Mouse (Mus musculus): ENCODE measurements around the gene Letmd1. TPM values are rescaled to one million over a fixed set of nuclear protein-coding genes. Genes with fewer than 3 reads are reported as not detected.

Gene Letmd1
- total and polyA plus RNA-seq, 2 experiments from 2014 or later, result 52.5 to 87.8 TPM

GRCm38 (mm10) chr15:100436112-100436511 lies 32.7 kb upstream of the Letmd1 start:
- Histone ChIP-seq H3K9ac (no peak overlapping the region), H3K9me3 (ENCODE audit: low read length) (no peaks in the 10 kb centered on the region), H3K27ac (ENCODE audit: low read depth, low read length) (no peak overlapping the region), H3K27me3 (ENCODE audit: insufficient read depth, low read length) (no peaks in the 10 kb centered on the region), H3K4me3 (ENCODE audit: low read depth, low read length) (no peak overlapping the region), H3K4me1 (ENCODE audit: insufficient read depth) (no peaks in the 10 kb centered on the region), H3K4me2 (ENCODE audit: low read depth) (no peak overlapping the region), H3K36me3 (ENCODE audit: insufficient read depth) (no peaks in the 10 kb centered on the region)
- ATAC-seq (no peak), DNase-seq (no peak)
- 82% methylated on average over 4 of the region's 4 CpGs for WGBS
- no peak for TF ChIP-seq CTCF (IDR thresholded peaks at IDR 0.05; ENCODE audit: low read depth)

- no peak for ATAC-seq
- WGBS, result 65% methylated on average over 10 of the region's 10 CpGs
Measured at GRCm38 (mm10) chr15:100436518-100436917, 32.3 kb upstream of the Letmd1 start.

GRCm38 (mm10) chr15:100443126-100443922 lies 25.5 kb upstream of the Letmd1 start:
- peak; percentile 94 for DNase-seq

More at GRCm38 (mm10) chr15:100436518-100436917, 32.3 kb upstream of the Letmd1 start:
- Histone ChIP-seq H3K4me1 (ENCODE audit: insufficient read depth) (no peaks in the 10 kb centered on the region), H3K9me3 (ENCODE audit: low read length) (no peaks in the 10 kb centered on the region), H3K27me3 (ENCODE audit: insufficient read depth, low read length) (no peaks in the 10 kb centered on the region), H3K4me2 (ENCODE audit: low read depth) (no peak overlapping the region), H3K36me3 (ENCODE audit: insufficient read depth) (no peaks in the 10 kb centered on the region), H3K27ac (ENCODE audit: low read depth, low read length) (no peak overlapping the region), H3K9ac (no peak overlapping the region), H3K4me3 (ENCODE audit: low read depth, low read length) (no peak overlapping the region)
- TF ChIP-seq CTCF (IDR thresholded peaks at IDR 0.05; ENCODE audit: low read depth), result no peak
- no peak for DNase-seq

GRCm38 (mm10) chr15:100446887-100447286 lies 21.9 kb upstream of the Letmd1 start:
- Histone ChIP-seq H3K4me3 (ENCODE audit: low read depth, low read length) (no peak overlapping the region), H3K27ac (ENCODE audit: low read depth, low read length) (no peak overlapping the region), H3K9ac (no peak overlapping the region), H3K27me3 (ENCODE audit: insufficient read depth, low read length) (no peaks in the 10 kb centered on the region), H3K9me3 (ENCODE audit: low read length) (no peaks in the 10 kb centered on the region), H3K36me3 (ENCODE audit: insufficient read depth) (no peaks in the 10 kb centered on the region), H3K4me2 (ENCODE audit: low read depth) (no peak overlapping the region), H3K4me1 (ENCODE audit: insufficient read depth) (no peaks in the 10 kb centered on the region)
- WGBS, result 83% methylated on average over 2 of the region's 2 CpGs
- TF ChIP-seq CTCF (IDR thresholded peaks at IDR 0.05; ENCODE audit: low read depth), result no peak
- ATAC-seq (no peak), DNase-seq (no peak)

More at GRCm38 (mm10) chr15:100443126-100443922, 25.5 kb upstream of the Letmd1 start:
- peak overlapping the region; percentile 39 for H3K4me3 ChIP-seq (ENCODE audit: low read depth, low read length)
- no peaks in the 10 kb centered on the region for H3K27me3 ChIP-seq (ENCODE audit: insufficient read depth, low read length)
- H3K4me2 ChIP-seq (ENCODE audit: low read depth), result peak overlapping the region; percentile 51
- H3K36me3 ChIP-seq (ENCODE audit: insufficient read depth), result no peaks in the 10 kb centered on the region
- peak overlapping the region; percentile 74 for H3K27ac ChIP-seq (ENCODE audit: low read depth, low read length)
- H3K9me3 ChIP-seq (ENCODE audit: low read length), result no peaks in the 10 kb centered on the region
- H3K9ac ChIP-seq, result peak overlapping the region; percentile 39
- H3K4me1 ChIP-seq (ENCODE audit: insufficient read depth), result no peaks in the 10 kb centered on the region
- TF ChIP-seq CTCF (IDR thresholded peaks at IDR 0.05; ENCODE audit: low read depth), result 0 out of 2 replicates have a peak, but pooled peaks have one; percentile 26
- WGBS, result 9% methylated on average over 21 of the region's 31 CpGs
- ATAC-seq, result peak; percentile 99

GRCm38 (mm10) chr15:100448572-100448971 lies 20.3 kb upstream of the Letmd1 start:
- Histone ChIP-seq H3K4me1 (ENCODE audit: insufficient read depth) (no peaks in the 10 kb centered on the region), H3K9ac (no peak overlapping the region), H3K4me3 (ENCODE audit: low read depth, low read length) (no peak overlapping the region), H3K4me2 (ENCODE audit: low read depth) (no peak overlapping the region), H3K27me3 (ENCODE audit: insufficient read depth, low read length) (no peaks in the 10 kb centered on the region), H3K9me3 (ENCODE audit: low read length) (no peaks in the 10 kb centered on the region), H3K27ac (ENCODE audit: low read depth, low read length) (no peak overlapping the region), H3K36me3 (ENCODE audit: insufficient read depth) (no peaks in the 10 kb centered on the region)
- no peak for TF ChIP-seq CTCF (IDR thresholded peaks at IDR 0.05; ENCODE audit: low read depth)
- ATAC-seq (no peak), DNase-seq (no peak)
- WGBS, result 82% methylated on average over 4 of the region's 4 CpGs

- no peak for ATAC-seq
- no peak overlapping the region for H3K27ac ChIP-seq (ENCODE audit: low read depth, low read length)
- 95% methylated on average over 3 of the region's 3 CpGs for WGBS
- DNase-seq, result no peak
- no peak for TF ChIP-seq CTCF (IDR thresholded peaks at IDR 0.05; ENCODE audit: low read depth)
- no peaks in the 10 kb centered on the region for H3K36me3 ChIP-seq (ENCODE audit: insufficient read depth)
- H3K27me3 ChIP-seq (ENCODE audit: insufficient read depth, low read length), result no peaks in the 10 kb centered on the region
- no peak overlapping the region for H3K4me3 ChIP-seq (ENCODE audit: low read depth, low read length)
- H3K4me1 ChIP-seq (ENCODE audit: insufficient read depth), result no peaks in the 10 kb centered on the region
- no peak overlapping the region for H3K4me2 ChIP-seq (ENCODE audit: low read depth)
- no peaks in the 10 kb centered on the region for H3K9me3 ChIP-seq (ENCODE audit: low read length)
- no peak overlapping the region for H3K9ac ChIP-seq
Measured at GRCm38 (mm10) chr15:100449495-100449894, 19.3 kb upstream of the Letmd1 start.

GRCm38 (mm10) chr15:100451245-100451644 lies 17.6 kb upstream of the Letmd1 start:
- Histone ChIP-seq H3K4me1 (ENCODE audit: insufficient read depth) (no peaks in the 10 kb centered on the region), H3K9me3 (ENCODE audit: low read length) (no peaks in the 10 kb centered on the region), H3K27me3 (ENCODE audit: insufficient read depth, low read length) (no peaks in the 10 kb centered on the region), H3K9ac (no peak overlapping the region), H3K36me3 (ENCODE audit: insufficient read depth) (no peaks in the 10 kb centered on the region), H3K4me2 (ENCODE audit: low read depth) (peak overlapping the region; percentile 31), H3K4me3 (ENCODE audit: low read depth, low read length) (no peak overlapping the region), H3K27ac (ENCODE audit: low read depth, low read length) (no peak overlapping the region)
- TF ChIP-seq CTCF (IDR thresholded peaks at IDR 0.05; ENCODE audit: low read depth), result no peak
- ATAC-seq (no peak), DNase-seq (peak; percentile 48)
- 50% methylated on average over 16 of the region's 16 CpGs for whole genome bisulfite sequencing
